Mouse (Mus musculus): ENCODE measurements around the gene Pafah2. TPM values are rescaled to one million over a fixed set of nuclear protein-coding genes. Genes with fewer than 3 reads are reported as not detected.

The Pafah2 gene
- total RNA-seq, 2 experiments from 2014 or later: 5.0 to 7.6 TPM

DNA sequence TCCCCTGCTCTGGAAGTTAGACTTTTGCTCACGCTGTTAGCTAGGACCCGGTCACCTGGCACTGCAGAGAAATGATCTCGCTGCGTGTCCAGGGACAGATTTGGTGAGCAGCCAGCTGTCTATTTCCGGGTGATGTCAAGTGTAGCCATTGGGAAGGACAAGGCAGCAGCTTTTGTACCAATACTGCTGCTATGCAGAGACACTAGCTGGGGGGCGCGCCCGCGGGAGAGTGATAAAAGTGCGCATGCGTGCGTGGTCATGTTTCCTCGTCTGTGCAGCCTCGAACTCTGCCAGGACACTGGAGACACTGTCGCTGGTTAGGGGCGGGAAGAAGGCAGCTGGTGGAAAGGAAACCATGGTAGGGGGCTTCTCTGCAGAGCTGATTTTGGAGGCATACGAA lies 20.1 kb downstream of the Pafah2 start:
- DNase-seq (ENCODE audit: extremely low spot score in 1 of 2, low spot score in 1 of 2): no peak

DNA sequence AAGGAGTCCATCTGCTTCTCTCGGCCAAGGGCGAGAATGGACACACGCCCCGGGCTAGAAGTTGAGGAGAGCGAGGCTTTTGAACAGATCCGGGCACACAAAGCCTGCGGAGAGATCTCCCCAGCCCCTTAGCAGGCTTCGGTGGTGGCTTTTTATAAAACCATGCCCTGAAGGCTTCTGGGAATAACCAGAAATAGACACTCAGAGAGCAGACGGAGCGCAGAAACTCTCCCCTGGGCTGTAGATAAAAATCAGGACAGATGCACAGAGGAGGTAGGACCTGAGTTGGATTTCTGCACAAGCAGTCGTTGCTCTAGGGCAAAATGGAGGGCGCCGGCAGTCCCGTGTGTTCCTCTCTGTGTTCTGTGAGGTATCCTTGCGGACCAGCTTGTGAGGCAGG lies 20.5 kb downstream of the Pafah2 start:
- DNase-seq (ENCODE audit: extremely low spot score in 1 of 2, low spot score in 1 of 2): no peak

GRCm38 (mm10) chr4:134417111-134417510 lies 21.0 kb downstream of the Pafah2 start:
- DNase-seq (ENCODE audit: extremely low spot score in 1 of 2, low spot score in 1 of 2): no peak

GRCm38 (mm10) chr4:134421971-134422370 lies 25.9 kb downstream of the Pafah2 start:
- no peak for DNase-seq (ENCODE audit: extremely low spot score in 1 of 2, low spot score in 1 of 2)

GRCm38 (mm10) chr4:134423949-134424348 lies 27.8 kb downstream of the Pafah2 start:
- no peak for DNase-seq (ENCODE audit: extremely low spot score in 1 of 2, low spot score in 1 of 2)

GRCm38 (mm10) chr4:134425088-134425487 lies 29.0 kb downstream of the Pafah2 start:
- DNase-seq (ENCODE audit: extremely low spot score in 1 of 2, low spot score in 1 of 2): no peak

GRCm38 (mm10) chr4:134430381-134431004 lies 34.4 kb downstream of the Pafah2 start:
- peak; percentile 70 to 75 for DNase-seq (ENCODE audit: extremely low spot score in 1 of 2, low spot score in 1 of 2)

DNA sequence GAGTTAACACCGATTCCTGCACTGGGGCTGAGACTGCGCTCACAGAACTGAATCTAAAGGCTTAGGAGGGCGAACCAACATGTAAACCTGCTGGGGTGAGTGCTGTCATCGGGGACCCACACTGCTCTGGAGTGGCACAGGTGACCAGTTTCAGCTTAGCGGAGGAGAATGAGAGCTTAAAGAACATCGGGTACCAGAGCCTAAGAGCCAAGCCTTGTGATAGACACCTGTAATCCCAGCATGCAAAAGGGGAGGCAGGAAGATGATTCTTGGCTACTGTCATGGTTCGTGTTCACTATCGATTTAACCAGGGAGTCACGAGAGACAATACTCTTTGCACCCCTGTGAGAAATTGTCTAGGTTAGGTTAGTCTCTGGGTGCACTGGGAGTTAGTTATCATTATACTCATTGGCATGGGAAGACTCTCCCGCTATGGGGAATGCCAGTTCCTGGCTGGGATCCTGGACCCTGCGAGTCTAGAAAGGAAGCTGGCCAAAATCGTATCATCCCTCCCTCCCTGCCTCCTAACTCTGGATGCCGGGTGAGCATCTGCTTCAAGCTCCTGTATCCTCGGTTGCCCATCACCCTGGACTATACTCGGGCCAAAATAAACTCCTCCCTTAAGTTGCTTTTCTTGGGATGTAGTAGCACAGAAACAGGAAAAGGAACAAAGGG lies 36.7 kb downstream of the Pafah2 start:
- no peak for DNase-seq (ENCODE audit: extremely low spot score in 1 of 2, low spot score in 1 of 2)

DNA sequence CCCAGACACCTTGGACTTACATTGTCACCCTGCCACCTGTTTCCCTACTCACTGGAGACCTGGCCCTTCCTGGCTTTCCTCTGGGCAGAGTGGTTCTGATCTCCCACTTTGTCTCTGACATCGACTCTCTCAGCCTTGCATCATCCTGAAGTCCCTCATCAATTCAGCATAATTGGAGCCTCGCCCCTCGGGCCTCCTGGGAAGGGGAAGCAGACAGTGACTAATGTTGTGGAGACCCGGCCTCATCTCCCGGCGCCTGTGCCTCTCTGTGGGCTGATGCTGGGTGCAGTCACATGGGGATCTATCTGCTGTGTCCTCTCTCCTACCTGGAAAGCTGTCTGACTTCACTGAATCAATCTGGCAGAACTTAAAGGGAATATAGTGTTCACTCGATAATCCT lies 40.1 kb downstream of the Pafah2 start:
- no peak for DNase-seq (ENCODE audit: extremely low spot score in 1 of 2, low spot score in 1 of 2)

- no peak for DNase-seq (ENCODE audit: extremely low spot score in 1 of 2, low spot score in 1 of 2)
Observed at GRCm38 (mm10) chr4:134436659-134437058, 40.5 kb downstream of the Pafah2 start.

DNA sequence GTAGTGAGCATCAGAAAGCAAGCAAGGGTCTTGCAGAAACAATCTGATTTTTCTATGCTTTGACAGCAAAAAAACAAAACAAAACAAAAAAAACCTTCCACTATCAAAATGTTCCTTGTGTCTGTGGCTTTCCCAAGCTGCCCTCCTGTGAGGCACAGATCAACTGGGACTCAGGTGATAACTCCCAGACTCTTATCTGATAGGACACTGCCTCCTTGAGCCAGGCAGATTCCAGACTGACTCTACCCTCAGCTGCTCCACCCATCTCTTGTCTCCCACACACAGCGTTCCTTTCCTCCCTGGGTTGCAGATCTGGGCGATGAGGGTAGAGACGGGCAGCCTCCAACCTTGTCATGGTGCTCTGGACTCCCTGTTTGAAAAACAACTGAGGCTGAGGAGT lies 43.0 kb downstream of the Pafah2 start:
- no peak for DNase-seq (ENCODE audit: extremely low spot score in 1 of 2, low spot score in 1 of 2)

GRCm38 (mm10) chr4:134439919-134440318 lies 43.8 kb downstream of the Pafah2 start:
- no peak for DNase-seq (ENCODE audit: extremely low spot score in 1 of 2, low spot score in 1 of 2)

GRCm38 (mm10) chr4:134442216-134442615 lies 46.1 kb downstream of the Pafah2 start:
- DNase-seq (ENCODE audit: extremely low spot score in 1 of 2, low spot score in 1 of 2): no peak

DNA sequence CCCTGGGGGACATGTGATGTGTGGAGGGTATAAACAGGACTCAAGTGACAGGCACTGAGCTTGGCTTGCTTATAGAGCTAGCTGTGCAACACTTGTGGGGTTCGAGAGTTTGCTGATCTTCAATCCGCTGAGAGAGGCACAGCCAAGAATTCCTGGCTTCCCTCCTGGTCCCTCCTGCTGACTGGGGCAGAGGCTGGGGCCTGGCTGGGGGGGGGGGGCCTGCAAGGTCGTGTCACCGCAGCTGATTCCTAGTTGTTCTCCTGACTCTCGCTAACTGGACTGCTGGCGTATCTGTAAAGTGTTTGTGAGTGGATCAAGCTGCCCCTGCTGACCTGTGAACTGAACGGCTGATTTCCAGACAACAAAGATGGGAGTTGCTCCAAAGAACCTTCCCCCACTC lies 47.5 kb downstream of the Pafah2 start:
- no peak for DNase-seq (ENCODE audit: extremely low spot score in 1 of 2, low spot score in 1 of 2)

GRCm38 (mm10) chr4:134444949-134445348 lies 48.8 kb downstream of the Pafah2 start:
- DNase-seq (ENCODE audit: extremely low spot score in 1 of 2, low spot score in 1 of 2): peak in 1 of 2 experiments; percentile 23

- DNase-seq (ENCODE audit: extremely low spot score in 1 of 2, low spot score in 1 of 2): no peak
Observed at GRCm38 (mm10) chr4:134445489-134445888, 49.4 kb downstream of the Pafah2 start.

DNA sequence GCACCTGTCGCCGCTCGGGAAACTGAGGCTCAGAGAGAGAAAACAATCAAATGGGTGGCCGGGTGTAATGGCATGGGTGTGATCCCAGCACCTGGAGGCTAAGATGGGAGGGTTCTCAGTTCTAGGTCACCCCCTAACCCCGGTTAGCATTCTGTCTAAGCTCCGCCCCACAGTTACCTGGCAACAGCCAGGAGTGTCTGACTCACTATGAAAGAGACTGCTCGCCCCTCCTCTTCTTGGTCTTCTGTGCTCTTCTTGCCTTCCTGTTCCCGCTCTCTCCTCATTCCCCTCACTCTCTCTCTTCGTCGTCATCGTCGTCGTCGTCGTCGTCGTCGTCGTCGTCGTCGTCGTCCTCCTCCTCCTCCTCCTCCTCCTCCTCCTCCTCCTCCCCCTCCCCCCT lies 51.8 kb downstream of the Pafah2 start:
- no peak for DNase-seq (ENCODE audit: extremely low spot score in 1 of 2, low spot score in 1 of 2)

DNA sequence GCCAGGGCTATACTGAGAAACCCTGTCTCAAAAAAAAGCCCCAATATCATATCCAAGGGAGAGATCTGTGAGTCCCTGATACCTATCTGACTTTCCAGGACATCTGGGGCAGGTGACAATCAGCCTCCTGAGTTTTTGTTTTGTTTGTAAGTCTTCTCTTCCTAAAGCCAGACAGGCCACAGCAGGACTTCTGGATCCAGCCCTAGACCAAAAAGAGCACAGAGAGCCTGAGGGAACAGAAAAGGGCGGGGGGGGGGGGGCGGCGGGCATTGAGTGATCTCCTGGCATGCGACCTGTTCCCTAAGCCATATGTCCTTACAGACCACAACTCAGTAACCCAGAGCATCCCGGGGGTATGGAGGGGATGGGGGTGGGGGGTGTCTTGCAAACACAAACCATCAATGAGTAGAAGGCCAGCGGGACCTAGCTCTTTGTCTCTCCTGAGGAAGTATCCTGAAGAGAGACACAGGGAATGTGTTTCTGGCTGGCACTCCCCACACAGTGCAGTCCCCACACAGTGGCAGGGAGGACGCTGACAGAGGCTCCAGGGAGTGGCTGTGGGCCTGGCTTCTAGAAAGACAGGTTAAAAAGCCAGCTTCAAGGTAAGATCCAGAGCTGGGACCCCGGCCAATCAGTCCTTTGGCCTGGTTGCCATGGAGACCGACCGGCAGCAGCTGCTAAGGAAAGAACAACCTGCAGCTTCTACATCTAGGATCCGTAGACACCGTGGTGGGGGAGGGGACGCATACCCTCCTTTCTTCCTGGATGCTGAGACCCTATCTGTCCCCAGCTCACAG lies 53.7 kb downstream of the Pafah2 start:
- peak in 1 of 2 experiments; percentile 35 for DNase-seq (ENCODE audit: extremely low spot score in 1 of 2, low spot score in 1 of 2)

DNA sequence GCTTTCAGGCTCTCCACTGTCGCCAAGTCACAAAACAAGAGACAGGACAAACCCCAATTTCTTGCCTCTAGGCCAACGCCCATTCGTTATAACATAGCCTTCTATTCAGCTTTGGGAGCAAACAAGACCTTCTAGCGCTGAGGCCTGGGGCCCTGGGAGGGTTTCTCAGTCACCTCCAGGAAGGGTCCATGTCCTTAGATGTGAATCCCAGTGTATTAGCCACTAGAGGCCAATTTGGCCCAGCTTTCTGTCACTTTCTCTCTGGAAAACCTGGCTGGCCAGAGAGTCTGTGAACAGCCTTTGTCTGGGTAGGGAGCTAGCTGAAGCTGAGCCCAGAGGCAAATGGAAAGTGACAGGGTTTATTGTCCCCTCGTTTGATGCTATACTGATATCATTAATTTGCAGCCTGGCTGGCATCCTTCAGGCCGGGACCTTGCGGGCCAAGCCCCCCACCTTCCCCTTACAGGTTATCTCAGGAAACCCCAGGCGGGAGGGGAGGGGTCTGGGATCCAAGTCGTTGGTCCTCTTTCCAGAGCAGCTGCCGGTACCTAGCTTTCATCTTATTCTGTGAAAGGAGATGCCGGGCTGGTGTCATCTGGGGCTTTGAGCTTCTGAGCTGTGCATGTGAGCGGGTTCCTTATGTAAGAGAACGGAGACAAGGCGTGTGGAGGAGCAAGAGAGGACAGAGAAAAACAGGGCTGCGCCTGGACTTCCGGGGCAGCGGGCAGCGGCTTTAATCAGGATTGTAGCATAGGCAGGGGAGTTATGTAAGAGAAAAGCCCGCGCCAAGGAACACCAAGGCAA lies 54.5 kb downstream of the Pafah2 start:
- peak in 1 of 2 experiments; percentile 39 for DNase-seq (ENCODE audit: extremely low spot score in 1 of 2, low spot score in 1 of 2)

DNA sequence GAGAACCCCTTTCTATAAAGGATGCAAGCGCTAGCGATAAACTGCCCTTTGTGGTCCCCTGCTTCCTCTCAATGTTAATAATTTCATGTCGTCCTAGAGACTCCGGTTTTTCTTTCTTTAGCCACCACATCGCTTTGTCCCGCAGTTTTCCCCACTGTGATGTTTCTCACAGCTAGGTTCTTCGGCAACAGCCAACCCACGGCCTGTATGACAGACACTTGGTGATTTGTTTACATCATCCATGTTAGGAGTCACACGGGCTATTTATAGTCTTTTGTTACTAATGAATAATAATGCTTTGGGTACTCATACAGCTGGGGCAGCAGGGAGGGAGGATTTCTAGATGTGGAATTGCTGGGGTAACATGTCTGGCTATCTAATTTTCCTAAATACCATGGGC lies 55.4 kb downstream of the Pafah2 start:
- DNase-seq (ENCODE audit: extremely low spot score in 1 of 2, low spot score in 1 of 2): no peak
